15 mouse cellular contexts compared by ENCODE assay signal in the genomic region with DNA sequence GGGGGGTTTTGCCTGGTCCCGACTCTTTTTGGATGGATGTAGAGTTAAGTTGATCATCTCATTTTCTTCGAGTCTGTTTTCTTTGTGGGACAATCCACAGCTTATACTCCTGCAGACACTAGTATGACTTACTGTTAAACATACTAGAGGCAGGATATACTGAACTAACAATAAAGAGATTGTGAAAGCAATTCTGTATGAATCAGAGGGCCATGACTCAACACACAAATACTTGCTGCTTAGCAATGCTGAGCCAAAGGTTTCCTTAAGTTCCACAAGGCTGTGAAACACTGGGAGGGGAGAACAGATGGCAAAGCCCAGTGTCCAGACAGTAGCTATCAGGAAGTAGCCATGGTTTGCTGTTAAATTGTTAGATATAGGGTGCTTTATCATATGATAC. TPM values are rescaled to one million over a fixed set of nuclear protein-coding genes. Genes with fewer than 3 reads are reported as not detected.
"Had no signal": no experiment of that assay in that cellular context is flagged by ENCODE, and none has a peak within 500 bp of the region (broad histone marks: within the 10 kb centered on the region; RNA-seq: fewer than 3 reads in every experiment).

No protein-coding gene starts in this region.

- H3K4me2 ChIP-seq: kidney, embryonic 15.5 days; liver, embryonic 11.5 days; liver, embryonic 15.5 days; midbrain, embryonic 13.5 days; neural tube, embryonic 12.5 days had no signal

- H3K36me3 ChIP-seq: kidney, embryonic 15.5 days; limb, embryonic 10.5 days; liver, embryonic 15.5 days; midbrain, embryonic 13.5 days; neural tube, embryonic 12.5 days had no signal

- H3K9me3 ChIP-seq: kidney, embryonic 15.5 days; limb, embryonic 10.5 days; liver, embryonic 15.5 days; midbrain, embryonic 13.5 days; neural tube, embryonic 12.5 days had no signal

- H3K4me1 ChIP-seq: kidney, embryonic 15.5 days; limb, embryonic 10.5 days; liver, embryonic 15.5 days; midbrain, embryonic 13.5 days; neural tube, embryonic 12.5 days had no signal

- H3K4me3 ChIP-seq: kidney, embryonic 15.5 days; left cerebral cortex, adult 2 months; limb, embryonic 10.5 days; liver, embryonic 15.5 days; midbrain, embryonic 13.5 days; neural tube, embryonic 12.5 days had no signal

- H3K27me3 ChIP-seq: liver, embryonic 15.5 days; midbrain, embryonic 13.5 days; neural tube, embryonic 12.5 days had no signal

- H3K9ac ChIP-seq: kidney, embryonic 15.5 days; liver, embryonic 15.5 days; midbrain, embryonic 13.5 days; neural tube, embryonic 12.5 days had no signal

- ATAC-seq: lung, postnatal 0 days; midbrain, embryonic 13.5 days had no signal

- H3K27ac ChIP-seq: kidney, embryonic 15.5 days; left cerebral cortex, adult 2 months; limb, embryonic 10.5 days; liver, embryonic 15.5 days; midbrain, embryonic 13.5 days; neural tube, embryonic 12.5 days had no signal

- DNase-seq: kidney, postnatal 14 days; lung, adult 2 months; lung, postnatal 36 days; thymus, adult 18-20 months; thymus, postnatal 14 days had no signal

RNA-seq across cellular contexts. Expression of a gene that starts 6.7 kb away (rescaled TPM):
- total RNA-seq: megakaryocyte progenitor cell, adult 5-6 weeks; neutrophil, adult 5-6 weeks had no signal
- polyA plus RNA-seq: kidney, embryonic 15.5 days; limb, embryonic 10.5 days; liver, embryonic 11.5 days; liver, embryonic 15.5 days; lung, adult 2 months; lung, postnatal 0 days had no signal

RNA-seq across cellular contexts. Expression of a gene that starts 15.7 kb away (rescaled TPM):
- total RNA-seq: megakaryocyte progenitor cell, adult 5-6 weeks; neutrophil, adult 5-6 weeks had no signal
- polyA plus RNA-seq: liver, embryonic 15.5 days had no signal
